Mouse (Mus musculus) gastrocnemius, postnatal 14 days (tissue): ENCODE results near the gene Cpox. TPM values are rescaled to one million over a fixed set of nuclear protein-coding genes. Genes with fewer than 3 reads are reported as not detected.
"Not testable (repeated sequence)": the region's sequence is repeated elsewhere in the genome, so short reads cannot be mapped to it uniquely, and the experiment has no call there.

Source experiments
- DNase-seq: peaks from one replicate; pipeline ENCODE4 v3.0.0; 2021; ENCODE audit warnings: mixed read lengths
- intact Hi-C: fragments of 180-260 bp; cut with DNase I; formaldehyde crosslinking; loops from one replicate; pipeline ENCODE4 v1.15.1; 2025; ENCODE audit warnings: low total_unique reads
- total RNA-seq, 2 experiments: library from RNA; stranded (reverse); gene quantifications; 2 replicates each; pipeline ENCODE4 v1.2.3; 2021

Cpox gene
- total RNA-seq, 2 experiments from 2014 or later: 12.0 to 14.0 TPM

- no peak for DNase-seq
- intact Hi-C loops: loop anchor here (10.0 kb wide), 1 partner anchor 369 kb away; no protein-coding TSS in a partner anchor
Observed at GRCm38 (mm10) chr16:58663816-58664215, 6.3 kb upstream of the Cpox start.

GRCm38 (mm10) chr16:58665137-58665536 lies 5.0 kb upstream of the Cpox start:
- intact Hi-C loops: loop anchor here (10.0 kb wide), 1 partner anchor 370 kb away; no protein-coding TSS in a partner anchor

GRCm38 (mm10) chr16:58666681-58667080 lies 3.4 kb upstream of the Cpox start:
- not testable (repeated sequence) for DNase-seq
- intact Hi-C loops: loop anchor here (10.0 kb wide), 1 partner anchor 372 kb away; no protein-coding TSS in a partner anchor

More at GRCm38 (mm10) chr16:58665137-58665536, 5.0 kb upstream of the Cpox start:
- DNase-seq: not testable (repeated sequence)

- no peak for DNase-seq
- intact Hi-C loops: loop anchor here (10.0 kb wide), 1 partner anchor 374 kb away; no protein-coding TSS in a partner anchor
Observed at GRCm38 (mm10) chr16:58668586-58668985, 1.5 kb upstream of the Cpox start.

- no peak for DNase-seq
- intact Hi-C loops: loop anchor here (10.0 kb wide), 1 partner anchor 374 kb away; no protein-coding TSS in a partner anchor
Observed at GRCm38 (mm10) chr16:58669264-58669663, 828 bp upstream of the Cpox start.

GRCm38 (mm10) chr16:58670643-58671042 lies 551 bp downstream of the Cpox start:
- intact Hi-C loops: loop anchor here (10.0 kb wide), 1 partner anchor 64 kb away; no protein-coding TSS in a partner anchor
- no peak for DNase-seq

- intact Hi-C loops: loop anchor here (10.0 kb wide), 1 partner anchor 63 kb away; no protein-coding TSS in a partner anchor
- DNase-seq: no peak
Observed at GRCm38 (mm10) chr16:58671212-58671985, 1.3 kb downstream of the Cpox start.

GRCm38 (mm10) chr16:58672396-58672795 lies 2.3 kb downstream of the Cpox start:
- intact Hi-C loops: loop anchor here (10.0 kb wide), 1 partner anchor 62 kb away; no protein-coding TSS in a partner anchor

GRCm38 (mm10) chr16:58673811-58674410 lies 3.8 kb downstream of the Cpox start:
- no peak for DNase-seq
- intact Hi-C loops: loop anchor here (10.0 kb wide), 1 partner anchor 61 kb away; no protein-coding TSS in a partner anchor

More at GRCm38 (mm10) chr16:58672396-58672795, 2.3 kb downstream of the Cpox start:
- no peak for DNase-seq

GRCm38 (mm10) chr16:58675256-58675655 lies 5.2 kb downstream of the Cpox start:
- intact Hi-C loops: loop anchor here (10.0 kb wide), 1 partner anchor 60 kb away; no protein-coding TSS in a partner anchor
- DNase-seq: no peak

GRCm38 (mm10) chr16:58676156-58676555 lies 6.1 kb downstream of the Cpox start:
- intact Hi-C loops: loop anchor here (10.0 kb wide), 1 partner anchor 59 kb away; no protein-coding TSS in a partner anchor

GRCm38 (mm10) chr16:58676633-58677032 lies 6.5 kb downstream of the Cpox start:
- intact Hi-C loops: loop anchor here (10.0 kb wide), 1 partner anchor 58 kb away; no protein-coding TSS in a partner anchor
- no peak for DNase-seq

More at GRCm38 (mm10) chr16:58676156-58676555, 6.1 kb downstream of the Cpox start:
- DNase-seq: no peak

- DNase-seq: no peak
- intact Hi-C loops: loop anchor here (10.0 kb wide), 1 partner anchor 57 kb away; no protein-coding TSS in a partner anchor
Observed at GRCm38 (mm10) chr16:58677491-58677890, 7.4 kb downstream of the Cpox start.

- intact Hi-C loops: loop anchor here (10.0 kb wide), 1 partner anchor 56 kb away; no protein-coding TSS in a partner anchor
- no peak for DNase-seq
Observed at GRCm38 (mm10) chr16:58678660-58679059, 8.6 kb downstream of the Cpox start.

- no peak for DNase-seq
- intact Hi-C loops: no loop called here
Observed at GRCm38 (mm10) chr16:58682046-58682445, 12.0 kb downstream of the Cpox start.

- DNase-seq: no peak
- intact Hi-C loops: no loop called here
Observed at GRCm38 (mm10) chr16:58682870-58683269, 12.8 kb downstream of the Cpox start.

GRCm38 (mm10) chr16:58683911-58684310 lies 13.8 kb downstream of the Cpox start:
- no peak for DNase-seq
- intact Hi-C loops: no loop called here

GRCm38 (mm10) chr16:58684537-58684936 lies 14.4 kb downstream of the Cpox start:
- intact Hi-C loops: no loop called here
- no peak for DNase-seq

GRCm38 (mm10) chr16:58685548-58686537 lies 15.8 kb downstream of the Cpox start:
- intact Hi-C loops: no loop called here
- DNase-seq: no peak
